Mouse (Mus musculus) spleen, postnatal 4 days (tissue): ENCODE measurements around the gene Oasl1.
A peak's percentile ranks its signal among the peaks of the same experiment; 100 is the strongest.

Source experiments
- DNase-seq, 2 experiments: peaks; one replicate each; pipeline ENCODE4 v3.0.0; 2022; ENCODE audit warnings: low spot score in 2 of 2

Gene Oasl1

DNA sequence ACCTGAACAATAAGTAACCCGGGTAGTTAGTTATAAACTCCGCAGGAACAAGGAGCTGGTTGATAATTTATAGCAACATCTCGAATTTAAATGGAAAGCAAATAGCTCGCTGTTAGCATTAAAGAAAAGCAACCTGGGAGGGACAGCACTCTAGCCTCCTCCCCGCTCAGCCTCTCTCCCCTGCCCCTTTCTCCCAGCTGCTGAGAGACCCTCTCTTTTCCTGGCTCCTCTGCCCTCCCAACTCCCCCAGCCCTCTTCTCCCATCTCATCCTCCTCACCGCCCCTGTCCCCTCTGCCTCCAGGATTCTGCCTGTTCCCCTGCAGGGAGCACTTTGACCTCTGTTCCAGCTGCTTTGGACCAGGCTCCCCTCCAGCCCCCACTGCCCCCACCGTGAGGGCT lies 45.6 kb downstream of the Oasl1 start:
- DNase-seq: no peak

GRCm38 (mm10) chr5:114969064-114969463 lies 46.0 kb downstream of the Oasl1 start:
- DNase-seq: no peak

- no peak for DNase-seq
These were observed 46.7 kb downstream of the Oasl1 start for GRCm38 (mm10) chr5:114969609-114970215.

DNA sequence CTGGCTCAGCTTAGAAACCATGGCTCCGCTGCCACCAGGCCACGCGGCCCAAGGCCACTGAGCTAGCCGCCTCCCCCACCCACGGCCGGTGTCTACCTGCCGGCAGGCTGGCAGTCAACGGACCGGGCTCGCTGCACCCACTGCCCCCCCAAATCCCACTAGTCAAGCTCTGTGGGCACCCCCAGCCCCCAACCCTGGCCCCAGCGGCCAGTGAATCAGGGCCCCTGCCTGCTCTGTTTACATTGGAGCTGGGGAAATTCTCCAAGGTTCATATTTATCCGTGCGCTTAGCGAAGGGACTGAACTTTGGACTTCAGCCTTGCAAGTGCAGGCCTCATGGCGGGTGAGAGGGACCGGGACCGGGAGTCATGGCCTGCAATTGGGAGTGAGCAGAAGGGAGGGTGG lies 47.8 kb downstream of the Oasl1 start, which contains the start of gene Hnf1a:
Gene Hnf1a, minus strand, starts transcription at position 271 of the 404 bp plus-strand sequence.
- DNase-seq: no peak

DNA sequence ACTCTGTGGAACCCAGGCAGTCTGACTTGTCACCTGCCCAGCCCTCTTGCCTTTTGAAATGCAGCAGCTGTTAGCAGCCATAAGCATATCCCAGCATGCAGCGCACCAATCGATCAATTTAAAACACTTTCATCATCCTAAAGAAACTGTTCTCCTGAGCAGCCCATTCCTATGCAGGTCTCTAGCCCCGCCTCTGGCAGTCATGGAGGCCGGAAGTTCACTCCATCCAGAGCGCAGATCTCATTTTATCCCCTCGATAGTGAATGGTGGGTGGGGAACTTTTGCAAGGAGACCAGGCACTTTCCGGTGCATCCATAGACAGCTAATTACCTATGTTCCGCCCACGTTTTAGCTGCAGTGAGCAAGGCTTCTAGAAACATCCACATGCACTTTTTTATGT lies 49.2 kb downstream of the Oasl1 start:
- DNase-seq: no peak

DNA sequence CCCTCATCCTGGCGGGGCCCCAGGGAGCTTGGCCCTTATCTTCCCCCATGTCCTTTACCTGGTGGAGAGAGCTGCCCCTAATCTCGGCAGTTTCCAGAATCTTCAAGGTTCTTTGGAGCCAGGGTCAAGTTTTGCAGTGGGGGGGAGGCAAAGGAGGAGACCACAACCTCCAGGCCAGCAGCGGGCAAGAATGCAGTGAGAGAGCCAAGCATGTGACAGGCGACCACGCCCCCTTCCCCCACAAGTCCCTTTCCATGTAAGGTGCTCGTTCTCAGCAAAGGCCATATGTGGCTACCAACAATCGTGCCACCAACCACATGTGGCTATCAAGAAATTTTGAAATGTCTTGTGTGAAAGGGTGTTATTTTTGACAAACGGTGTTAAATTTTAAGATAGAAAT lies 50.1 kb downstream of the Oasl1 start:
- no peak for DNase-seq

DNA sequence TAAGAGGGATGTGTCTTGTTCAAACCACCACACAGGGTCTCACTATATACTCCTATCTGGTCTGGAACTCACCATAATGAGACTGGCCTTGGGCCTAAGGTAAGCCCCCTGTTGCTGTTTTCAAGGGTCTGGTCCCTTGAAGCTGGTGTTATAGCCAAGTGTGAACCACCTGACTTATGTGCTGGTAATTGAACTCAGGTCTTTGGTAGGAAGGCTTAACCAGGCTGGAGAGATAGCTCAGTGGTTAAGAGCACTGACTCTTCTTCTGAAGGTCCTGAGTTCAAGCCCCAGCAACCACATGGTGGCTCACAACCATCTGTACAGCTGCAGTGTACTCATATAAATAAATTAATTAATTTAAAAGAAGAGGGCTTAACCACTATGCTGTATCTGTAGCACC lies 53.9 kb downstream of the Oasl1 start:
- DNase-seq: no peak

GRCm38 (mm10) chr5:114978473-114978872 lies 55.4 kb downstream of the Oasl1 start:
- no peak for DNase-seq

DNA sequence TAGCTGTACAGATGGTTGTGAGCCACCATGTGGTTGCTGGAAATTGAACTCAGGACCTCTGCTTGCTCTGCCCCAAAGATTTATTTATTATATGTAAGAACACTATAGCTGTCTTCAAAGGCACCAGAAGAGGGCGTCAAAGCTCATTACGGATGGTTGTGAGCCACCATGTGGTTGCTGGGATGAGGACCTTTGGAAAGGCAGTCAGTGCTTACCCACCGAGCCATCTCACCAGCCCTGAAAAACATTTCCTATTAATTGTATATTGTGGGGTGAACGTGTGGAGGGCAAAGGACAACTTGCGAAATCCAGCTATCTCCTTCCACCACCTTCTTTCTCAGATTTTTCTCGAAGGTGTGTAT lies 55.8 kb downstream of the Oasl1 start:
- peak in 1 of 2 experiments; percentile 24 for DNase-seq

DNA sequence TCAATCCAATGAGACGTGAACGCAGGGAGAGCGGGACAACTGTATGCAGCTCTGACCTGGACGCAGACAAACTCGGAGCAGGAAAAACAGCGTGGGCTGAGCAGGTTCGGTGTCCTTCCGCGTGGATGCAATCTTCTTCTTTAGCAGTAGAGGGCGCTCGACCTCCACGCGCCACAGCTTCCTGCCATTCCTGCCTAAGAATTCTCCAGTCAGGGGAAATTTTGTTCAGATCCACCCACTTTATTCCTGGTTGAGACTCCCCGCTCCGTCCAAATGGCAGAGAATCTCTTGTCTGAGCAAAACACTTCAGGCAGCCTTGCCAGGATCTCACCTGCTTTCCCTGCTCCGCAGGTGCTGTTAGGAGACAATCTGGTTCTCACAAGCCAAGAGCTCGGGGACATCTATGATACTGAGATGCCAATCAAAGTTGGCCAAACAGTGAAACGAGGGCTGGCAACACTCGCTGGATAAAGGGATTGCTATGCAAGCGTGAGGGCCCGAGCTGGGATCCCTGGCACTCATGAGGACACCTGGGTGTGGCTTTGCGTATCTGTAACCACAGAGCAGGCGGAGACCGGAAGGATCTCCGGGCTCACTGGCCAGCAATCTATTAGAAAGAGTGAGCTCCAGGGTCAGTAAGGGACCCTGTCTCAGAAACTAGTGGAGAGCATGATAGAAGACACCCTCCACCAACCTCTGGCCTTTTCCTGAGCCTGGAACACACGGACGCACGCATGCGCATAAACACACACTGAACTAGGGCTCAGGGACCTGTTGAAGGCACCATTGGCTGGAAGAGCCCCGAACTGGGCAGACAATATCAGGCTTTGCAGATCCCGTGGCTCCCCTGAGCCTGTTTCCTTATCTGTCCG lies 56.4 kb downstream of the Oasl1 start:
- DNase-seq: peak; percentile 72 to 86

DNA sequence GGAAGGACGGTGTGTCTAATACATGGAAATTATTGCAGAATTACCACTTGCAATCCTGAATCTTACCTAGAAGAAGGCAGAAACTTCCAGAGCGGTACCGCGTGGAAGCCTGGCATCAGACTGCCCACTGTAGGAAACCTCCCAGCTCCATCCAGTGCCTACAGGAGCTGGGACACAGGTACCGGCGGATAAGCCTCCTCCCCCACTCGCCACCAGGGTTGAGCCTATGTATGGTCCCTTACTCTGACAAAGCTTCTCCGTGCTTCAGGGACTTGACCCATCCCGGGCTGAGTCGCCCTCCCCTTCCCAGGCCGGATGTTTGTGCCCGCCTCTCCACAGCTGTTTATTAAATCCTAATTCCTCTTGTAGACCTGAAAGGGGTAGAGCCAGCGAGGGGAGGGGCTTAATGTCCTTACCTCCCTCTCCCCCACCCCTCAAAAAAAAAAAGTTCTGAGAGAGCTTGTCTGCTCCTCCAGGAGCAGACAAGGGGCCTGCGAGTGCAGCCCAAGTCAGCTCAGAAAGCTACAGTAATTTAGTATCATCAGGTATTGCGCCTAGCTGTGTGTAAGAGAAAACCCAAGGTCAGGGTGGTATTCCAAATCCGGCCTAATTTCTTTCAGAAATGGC lies 57.2 kb downstream of the Oasl1 start:
- peak in 1 of 2 experiments; percentile 22 for DNase-seq

DNA sequence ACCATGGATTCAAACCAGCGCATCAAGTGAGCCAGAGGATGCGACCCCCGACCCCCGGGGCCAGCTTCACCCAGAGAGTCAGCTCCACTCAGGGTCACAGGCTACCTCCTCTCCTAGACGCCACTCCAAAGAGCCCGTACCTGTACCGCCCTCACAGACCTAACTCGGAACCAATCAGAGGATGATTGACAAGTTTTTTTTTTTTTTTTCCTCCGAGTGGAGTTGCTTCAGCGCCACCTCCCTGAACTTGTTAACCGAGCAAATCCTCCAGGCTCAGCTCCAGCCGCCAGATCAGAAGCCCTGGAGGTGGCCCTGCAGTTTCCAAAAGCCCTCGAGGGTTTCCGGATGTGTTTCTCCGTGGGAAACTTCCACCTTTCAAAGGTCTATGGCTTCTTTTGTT lies 59.0 kb downstream of the Oasl1 start:
- DNase-seq: no peak

- DNase-seq: no peak
These were observed 62.0 kb downstream of the Oasl1 start for GRCm38 (mm10) chr5:114985074-114985473.
